Mouse (Mus musculus) layer of hippocampus, postnatal 36 days (tissue): ENCODE results near the gene Doc2g. TPM values are rescaled to one million over a fixed set of nuclear protein-coding genes. Genes with fewer than 3 reads are reported as not detected.

Experiments used
- DNase-seq, 2 experiments: peaks; one replicate each; pipeline ENCODE4 v3.0.0; 2022
- total RNA-seq, 2 experiments: library from RNA; stranded (reverse); gene quantifications; 2 replicates each; pipeline ENCODE4 v1.2.3; 2021

Gene Doc2g
- total RNA-seq, 2 experiments from 2014 or later: 4.2 to 4.4 TPM

DNA sequence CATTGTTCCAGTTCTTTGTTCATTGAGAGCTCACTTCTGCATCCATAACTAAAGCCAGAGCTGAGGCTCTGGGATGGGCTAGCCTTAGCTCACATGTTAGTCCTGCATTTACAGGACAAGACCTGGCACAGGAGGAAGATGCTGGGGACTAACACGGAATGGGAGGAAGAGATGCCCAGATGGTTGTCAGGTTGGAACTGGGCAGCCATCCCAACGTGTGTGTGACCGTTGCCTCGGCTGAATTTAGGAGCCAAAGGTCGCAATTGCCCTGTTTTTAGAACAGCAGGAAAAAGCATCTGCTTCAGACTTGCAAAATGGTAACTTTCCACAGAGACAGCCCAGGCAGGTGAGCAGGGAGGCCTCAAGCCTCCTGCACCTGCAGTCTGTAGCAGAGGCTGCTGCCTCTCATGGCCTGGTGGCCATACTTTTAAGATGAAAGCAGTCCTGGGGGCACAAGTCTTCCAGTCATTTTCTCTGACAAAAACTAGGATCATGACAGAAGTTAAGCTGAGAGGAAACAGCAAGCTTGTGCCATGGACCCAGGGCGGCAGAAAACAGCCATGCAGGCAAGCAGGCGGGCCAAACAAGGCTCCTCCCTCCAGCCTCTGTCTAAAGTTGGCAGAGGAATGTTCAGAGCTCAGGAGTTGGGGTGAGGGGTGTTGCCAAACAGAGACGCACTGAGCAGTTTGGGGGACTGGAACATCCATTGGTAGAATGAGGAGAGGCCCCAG lies 52.3 kb downstream of the Doc2g start:
- no peak for DNase-seq

DNA sequence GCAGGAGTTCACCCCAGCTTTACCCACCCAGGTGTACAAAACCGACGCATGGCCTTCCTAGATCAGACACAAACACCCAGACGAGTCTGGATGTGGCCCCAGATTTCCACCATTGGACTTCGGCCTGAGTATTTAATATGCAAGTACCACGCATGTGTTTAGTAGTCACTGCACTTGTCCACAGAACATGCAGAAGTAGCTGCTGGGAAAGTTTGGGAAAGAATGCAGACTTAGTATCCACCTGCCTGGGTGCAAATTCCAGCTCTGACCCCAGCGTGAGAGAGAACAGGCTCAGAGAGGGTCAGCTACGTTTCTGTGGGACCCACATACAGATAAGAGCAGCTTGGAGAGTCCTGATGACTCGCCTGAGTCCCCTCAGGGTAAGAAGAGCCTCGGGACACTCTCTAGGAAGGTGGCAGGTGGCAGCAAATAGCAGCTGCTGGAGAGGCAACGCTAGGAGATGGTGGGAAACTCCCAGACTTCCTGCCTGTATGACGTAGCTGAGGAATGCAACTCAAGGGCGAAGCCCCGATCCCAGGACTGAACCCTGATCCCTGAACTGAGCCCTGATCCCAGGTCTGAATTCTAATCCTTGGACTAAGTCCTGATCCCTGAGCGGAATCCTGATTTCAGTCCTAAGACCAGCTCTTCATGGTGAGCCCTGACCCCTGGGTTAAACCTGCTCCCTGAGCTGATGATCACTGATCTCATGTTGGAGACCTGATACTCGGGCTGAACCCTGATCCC lies 53.0 kb downstream of the Doc2g start:
- no peak for DNase-seq

Other genes with a start within 250 kb of the Doc2g start
- 10 to 100 TPM; 56.6 to 60.1 TPM for gene Kmt5b, start 235.9 kb upstream of the Doc2g start, total RNA-seq
- gene Chka, start 151.5 kb upstream of the Doc2g start, total RNA-seq: 100 to 1,000 TPM; 106 to 122 TPM
- 10 to 100 TPM; 20.2 to 22.4 TPM for gene Tcirg1, start 96.2 kb upstream of the Doc2g start, total RNA-seq
- 100 to 1,000 TPM; 133 to 144 TPM for gene Ndufs8, start 90.5 kb upstream of the Doc2g start, total RNA-seq
- 1 to 10 TPM; 2.8 to 3.0 TPM for gene Aldh3b1, start 73.5 kb upstream of the Doc2g start, total RNA-seq
- gene Unc93b1, start 68.1 kb upstream of the Doc2g start, total RNA-seq: 10 to 100 TPM; 14.2 to 14.5 TPM
- gene Aldh3b3, start 44.7 kb upstream of the Doc2g start, total RNA-seq: not detected
- gene Aldh3b2, start 31.0 kb upstream of the Doc2g start, total RNA-seq: under 1 TPM; 0.72 to 0.86 TPM
- gene Acy3, start 16.7 kb upstream of the Doc2g start, total RNA-seq: 1 to 10 TPM; 1.4 TPM
- not detected for gene Tbx10, start 10.6 kb upstream of the Doc2g start, total RNA-seq
- gene Nudt8, start 2.7 kb upstream of the Doc2g start, total RNA-seq: 10 to 100 TPM in 1 of 2 experiments, 1 to 10 TPM in 1; 8.2 to 11.1 TPM
- gene Gm49405, start 2.7 kb upstream of the Doc2g start, total RNA-seq: 1 to 10 TPM; 1.4 to 2.1 TPM
- 100 to 1,000 TPM; 238 to 250 TPM for gene Ndufv1, start 9.5 kb downstream of the Doc2g start, total RNA-seq
- 100 to 1,000 TPM; 377 to 393 TPM for gene Gstp1, start 34.7 kb downstream of the Doc2g start, total RNA-seq
- gene Gstp2, start 42.7 kb downstream of the Doc2g start, total RNA-seq: 10 to 100 TPM; 36.3 to 43.5 TPM
- gene Gstp3, start 56.3 kb downstream of the Doc2g start, total RNA-seq: not detected
- not detected for gene Cabp2, start 78.3 kb downstream of the Doc2g start, total RNA-seq
- 10 to 100 TPM; 29.7 to 46.0 TPM for gene Cdk2ap2, start 93.9 kb downstream of the Doc2g start, total RNA-seq
- gene Pitpnm1, start 96.7 kb downstream of the Doc2g start, total RNA-seq: 100 to 1,000 TPM; 169 to 174 TPM
- 100 to 1,000 TPM; 108 to 128 TPM for gene Aip, start 122.5 kb downstream of the Doc2g start, total RNA-seq
- gene Gpr152, start 136.5 kb downstream of the Doc2g start, total RNA-seq: under 1 TPM; 0.10 TPM
- under 1 TPM; 0.17 to 0.28 TPM for gene Cabp4, start 140.7 kb downstream of the Doc2g start, total RNA-seq
- gene Coro1b, start 145.3 kb downstream of the Doc2g start, total RNA-seq: 10 to 100 TPM; 83.8 to 90.0 TPM
- gene Ptprcap, start 150.3 kb downstream of the Doc2g start, total RNA-seq: 1 to 10 TPM; 1.6 to 3.8 TPM
- 10 to 100 TPM; 34.5 to 45.1 TPM for gene Rps6kb2, start 160.0 kb downstream of the Doc2g start, total RNA-seq
- 1 to 10 TPM; 7.1 to 9.9 TPM for gene Carns1, start 172.2 kb downstream of the Doc2g start, total RNA-seq
- 1 to 10 TPM in 1 of 2 experiments, under 1 TPM in 1; 0.56 to 1.3 TPM for gene Tbc1d10c, start 188.0 kb downstream of the Doc2g start, total RNA-seq
- gene Ppp1ca, start 188.8 kb downstream of the Doc2g start, total RNA-seq: 100 to 1,000 TPM; 255 to 265 TPM
- gene Rad9a, start 198.3 kb downstream of the Doc2g start, total RNA-seq: 1 to 10 TPM; 5.5 to 7.1 TPM
- gene Clcf1, start 210.9 kb downstream of the Doc2g start, total RNA-seq: under 1 TPM; 0.32 to 0.83 TPM
- not detected for gene AC109138.7, start 211.0 kb downstream of the Doc2g start, total RNA-seq
- gene Pold4, start 228.6 kb downstream of the Doc2g start, total RNA-seq: 10 to 100 TPM; 12.4 to 16.6 TPM